Mouse (Mus musculus) kidney, adult 9 months (tissue): Measurements from ENCODE around the gene Sdhc.

ENCODE experiments used
- DNase-seq: peaks from one replicate; pipeline ENCODE4 v3.0.0; 2022

Gene Sdhc

GRCm38 (mm10) chr1:171149974-171150760 is at the start of gene Sdhc, which contains the start of gene Mpz:
TSS of gene Sdhc (minus strand) at chr1:171150603.
TSS of gene Mpz (plus strand) at chr1:171150711.
- DNase-seq = peak; percentile 98

- DNase-seq = no peak
These were observed 49.1 kb upstream of the Sdhc start for GRCm38 (mm10) chr1:171199532-171199931.

GRCm38 (mm10) chr1:171195887-171196397 is 45.5 kb upstream of the Sdhc start, which contains the start of gene Pcp4l1:
TSS of gene Pcp4l1 (minus strand) at chr1:171196268.
- DNase-seq = peak; percentile 50

GRCm38 (mm10) chr1:171195046-171195822 is 44.8 kb upstream of the Sdhc start:
- DNase-seq = no peak

- DNase-seq = no peak
These were observed 43.8 kb upstream of the Sdhc start for GRCm38 (mm10) chr1:171193911-171194830.

- DNase-seq = no peak
These were observed 42.9 kb upstream of the Sdhc start for GRCm38 (mm10) chr1:171193093-171193840.

DNA sequence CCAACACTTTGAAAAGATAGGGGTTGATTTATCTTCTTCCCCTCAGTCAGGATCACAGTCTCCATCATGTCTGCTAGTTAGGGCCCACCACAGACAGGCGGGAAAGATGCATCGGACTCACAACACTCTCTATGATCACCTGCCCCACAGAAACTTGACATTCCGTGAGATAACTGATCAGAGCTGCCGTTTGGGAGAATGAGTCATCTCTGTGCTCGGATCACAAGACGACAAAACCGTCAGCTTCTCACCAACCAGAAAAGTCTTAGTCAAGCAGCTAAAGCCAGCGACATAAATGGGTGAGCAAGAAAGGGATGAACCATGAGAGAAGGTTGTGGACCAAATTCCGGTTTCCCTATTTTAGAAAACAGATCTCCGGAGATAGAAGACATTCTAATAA is 41.9 kb upstream of the Sdhc start:
- no peak for DNase-seq

DNA sequence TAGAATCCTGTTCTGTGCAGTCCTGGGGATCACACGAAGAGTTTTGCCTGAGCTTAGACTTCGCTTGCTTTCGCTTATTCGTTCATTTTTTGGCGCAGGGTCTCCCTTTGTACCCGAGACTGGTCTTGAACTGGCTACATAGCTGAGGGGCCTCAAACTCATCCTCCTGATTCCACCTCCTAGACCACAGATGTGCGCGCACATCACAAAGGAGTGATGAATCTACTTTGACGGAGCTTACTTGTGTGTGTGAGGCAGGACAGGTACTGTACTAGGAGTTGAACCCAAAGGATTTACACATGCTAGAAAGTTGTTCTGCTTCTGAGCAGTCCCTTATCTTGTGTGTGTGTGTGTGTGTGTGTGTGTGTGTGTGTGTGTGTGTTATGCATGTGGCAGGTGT is 40.4 kb upstream of the Sdhc start:
- DNase-seq = no peak

GRCm38 (mm10) chr1:171189476-171190114 is 39.2 kb upstream of the Sdhc start:
- DNase-seq = no peak

- DNase-seq = no peak
These were observed 38.6 kb upstream of the Sdhc start for GRCm38 (mm10) chr1:171189046-171189445.

DNA sequence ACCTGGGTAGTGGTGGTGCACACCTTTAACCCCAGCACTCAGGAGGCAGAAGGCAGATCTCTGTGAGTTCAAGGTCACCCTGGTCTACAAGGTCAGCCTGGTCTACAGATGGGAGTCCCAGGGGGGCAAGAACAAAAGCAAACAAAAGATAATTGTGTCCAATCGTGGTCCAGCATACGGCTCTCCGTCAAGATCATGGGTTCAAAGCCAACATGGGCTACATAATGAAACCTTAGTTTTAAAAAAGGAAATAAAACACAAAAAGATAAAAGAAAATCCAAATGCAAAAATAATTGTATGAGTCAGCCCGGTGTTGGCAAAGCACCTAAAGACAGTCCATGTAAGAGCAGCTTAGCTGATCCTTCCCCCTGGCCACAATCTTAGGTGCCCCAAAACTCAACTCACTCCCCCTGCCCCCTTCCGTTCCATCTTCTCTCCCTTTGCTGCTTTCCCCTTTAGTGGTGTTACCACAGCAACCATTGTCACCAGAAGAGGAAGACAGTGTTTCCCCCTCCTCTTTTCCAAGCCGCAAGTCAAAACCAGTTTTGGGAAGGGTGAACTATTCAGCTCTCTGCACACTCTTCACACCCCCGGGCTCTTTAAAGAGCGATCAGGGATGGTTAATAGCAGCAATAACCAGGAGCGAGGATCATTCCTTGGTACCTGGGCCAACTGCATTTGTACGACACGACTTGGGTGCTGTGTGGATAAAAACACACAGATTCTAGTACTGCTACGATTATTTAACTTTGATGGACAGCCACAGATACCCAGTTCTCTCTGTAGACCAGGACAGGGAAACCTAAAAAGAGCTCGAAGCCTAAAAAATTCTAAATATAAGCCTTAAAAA is 37.7 kb upstream of the Sdhc start:
- no peak for DNase-seq

- no peak for DNase-seq
These were observed 35.3 kb upstream of the Sdhc start for GRCm38 (mm10) chr1:171185655-171186054.

- DNase-seq = peak; percentile 35
These were observed 33.9 kb upstream of the Sdhc start for GRCm38 (mm10) chr1:171184314-171184713.

DNA sequence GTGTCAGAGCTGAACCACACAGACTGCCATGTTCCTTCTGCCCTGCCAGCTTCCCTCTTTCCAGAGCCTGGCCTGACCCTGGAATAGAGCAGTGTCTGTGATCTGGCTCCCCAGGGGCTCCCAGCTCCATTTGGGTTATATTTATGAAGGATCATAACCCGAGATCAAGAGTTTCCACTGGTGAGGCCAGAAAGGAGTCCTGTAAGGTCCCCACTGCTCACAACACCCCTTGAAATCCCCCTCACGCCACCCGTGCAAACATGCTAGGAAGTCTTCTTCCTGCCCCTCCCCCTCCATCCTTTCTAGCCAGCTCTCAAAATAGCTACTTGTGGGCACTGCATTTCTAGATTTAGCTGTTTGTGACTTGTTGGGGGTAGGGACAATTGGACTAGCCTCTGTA is 33.2 kb upstream of the Sdhc start:
- peak; percentile 49 for DNase-seq

- no peak for DNase-seq
These were observed 32.6 kb upstream of the Sdhc start for GRCm38 (mm10) chr1:171183025-171183424.

GRCm38 (mm10) chr1:171179487-171180171 is 29.2 kb upstream of the Sdhc start:
- no peak for DNase-seq

DNA sequence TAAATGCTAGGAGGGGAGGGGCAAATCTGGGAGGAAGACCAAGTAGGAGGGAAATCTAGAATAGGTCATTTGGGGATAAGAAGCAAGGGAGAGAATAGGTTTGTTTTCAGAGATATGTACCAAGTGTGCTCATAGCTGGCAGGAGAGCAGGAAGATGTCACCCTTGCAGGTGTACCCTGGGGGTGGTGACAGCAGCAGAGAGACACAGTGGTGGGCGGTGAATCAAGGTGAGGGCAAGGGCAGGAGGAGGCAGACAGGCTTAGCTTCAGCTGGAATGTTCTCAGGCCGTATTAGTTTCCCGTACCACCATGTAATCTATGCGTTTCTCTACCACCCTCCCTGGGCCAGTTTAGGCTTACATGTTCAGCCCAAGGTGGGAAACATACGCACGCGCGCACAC is 22.4 kb upstream of the Sdhc start:
- DNase-seq = no peak

- peak; percentile 47 for DNase-seq
These were observed 20.7 kb upstream of the Sdhc start for GRCm38 (mm10) chr1:171171138-171171537.

DNA sequence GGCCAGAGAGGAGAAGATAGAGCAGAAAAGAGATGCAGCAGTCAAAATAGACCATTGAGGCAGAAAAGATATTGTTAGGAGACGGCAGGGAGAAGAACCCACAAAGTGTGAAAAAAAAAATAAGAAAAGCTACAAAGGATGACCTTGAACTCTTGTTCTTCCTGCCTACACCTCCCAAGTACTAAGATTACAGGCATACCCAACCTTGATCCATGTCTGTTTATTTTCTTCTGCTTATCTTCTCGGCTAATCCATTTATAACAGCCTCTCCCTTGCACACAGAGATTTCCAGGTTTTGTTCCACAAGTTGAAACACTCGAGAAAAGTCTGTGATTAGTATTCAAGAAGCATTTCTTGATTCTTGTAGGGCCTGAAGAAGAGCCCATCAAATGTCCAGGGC is 19.5 kb upstream of the Sdhc start:
- no peak for DNase-seq

- peak; percentile 75 for DNase-seq
These were observed 18.5 kb upstream of the Sdhc start for GRCm38 (mm10) chr1:171168906-171169305.
